Mouse (Mus musculus) C2C12 (cell line): ENCODE measurements at regions not wholly inside any gene's neighbourhood (a gene's known extent, or its start where the extent isn't known, plus 50 kb on each side); places are given as distances from the start of the nearest gene placed in this dataset.

ENCODE experiments used
- CEBPB ChIP-seq: IDR thresholded peaks from one replicate; pipeline ENCODE4 v1.6.1; 2011; ENCODE audit warnings: low read depth, mild to moderate bottlenecking, control low read depth, moderate library complexity
- CTCF ChIP-seq: IDR thresholded peaks from one replicate; pipeline ENCODE4 v1.5.1; 2011; ENCODE audit not compliant: control insufficient read depth, insufficient read depth, insufficient read length
- FOSL1 ChIP-seq: IDR thresholded peaks from one replicate; pipeline ENCODE4 v1.8.0; 2011; ENCODE audit warnings: mild to moderate bottlenecking, low read length; ENCODE audit not compliant: poor library complexity, insufficient read depth, severe bottlenecking
- MAX ChIP-seq: IDR thresholded peaks from one replicate; pipeline ENCODE4 v1.6.1; 2011; ENCODE audit warnings: mild to moderate bottlenecking, control low read depth
- MYOD1 ChIP-seq: IDR thresholded peaks from one replicate; pipeline ENCODE4 v1.6.1; 2011; ENCODE audit warnings: low read depth; ENCODE audit not compliant: control insufficient read depth, insufficient read length
- MYOG ChIP-seq: IDR thresholded peaks from one replicate; pipeline ENCODE4 v1.6.1; 2011; ENCODE audit not compliant: control insufficient read depth, insufficient read length; ENCODE audit errors: extremely low read depth
- USF1 ChIP-seq: IDR thresholded peaks from one replicate; pipeline ENCODE4 v1.6.1; 2011; ENCODE audit warnings: low read depth, mild to moderate bottlenecking, control low read depth, moderate library complexity

DNA sequence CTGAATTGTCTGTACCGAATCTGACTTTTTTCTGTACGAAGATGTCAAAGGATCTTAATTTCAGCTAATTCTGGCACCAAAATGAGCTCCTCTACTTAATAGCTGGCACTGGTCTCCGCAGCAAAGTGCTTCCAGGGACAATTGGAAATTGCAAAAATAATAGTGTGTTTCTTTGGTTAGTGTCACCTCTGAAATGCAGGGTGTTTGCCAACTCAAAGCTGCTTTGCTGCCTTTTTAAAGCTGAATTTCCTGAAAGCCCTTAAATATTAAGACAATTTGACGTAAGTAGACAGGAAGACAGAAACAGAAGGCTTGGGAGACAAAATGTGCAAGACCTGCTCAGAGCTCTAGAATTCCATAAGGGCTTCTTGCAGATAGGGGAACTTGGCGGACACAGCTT is 288.5 kb upstream of the Npvf start:
- TF ChIP-seq MAX = no peak
- TF ChIP-seq CTCF = no peak
- TF ChIP-seq MYOD1 = no peak
- no peak for TF ChIP-seq USF1
- TF ChIP-seq CEBPB = no peak
- TF ChIP-seq FOSL1 = no peak
- no peak for TF ChIP-seq MYOG
